Mouse (Mus musculus) urinary bladder, adult 2 months (tissue): ENCODE measurements at regions not wholly inside any gene's neighbourhood (a gene's known extent, or its start where the extent isn't known, plus 50 kb on each side); places are given as distances from the start of the nearest gene placed in this dataset.
"Not testable (repeated sequence)": the region's sequence is repeated elsewhere in the genome, so short reads cannot be mapped to it uniquely, and the experiment has no call there.

Experiments used
- DNase-seq: peaks from one replicate; pipeline ENCODE4 v3.0.0; 2022; ENCODE audit warnings: low spot score

- no peak for DNase-seq
Observed at GRCm38 (mm10) chr6:103809986-103810341, 299.6 kb downstream of the Chl1 start.

- no peak for DNase-seq
Observed at GRCm38 (mm10) chr6:103810342-103811001, 300.1 kb downstream of the Chl1 start.

GRCm38 (mm10) chr6:103816396-103816795, 306.0 kb downstream of the Chl1 start:
- not testable (repeated sequence) for DNase-seq

DNA sequence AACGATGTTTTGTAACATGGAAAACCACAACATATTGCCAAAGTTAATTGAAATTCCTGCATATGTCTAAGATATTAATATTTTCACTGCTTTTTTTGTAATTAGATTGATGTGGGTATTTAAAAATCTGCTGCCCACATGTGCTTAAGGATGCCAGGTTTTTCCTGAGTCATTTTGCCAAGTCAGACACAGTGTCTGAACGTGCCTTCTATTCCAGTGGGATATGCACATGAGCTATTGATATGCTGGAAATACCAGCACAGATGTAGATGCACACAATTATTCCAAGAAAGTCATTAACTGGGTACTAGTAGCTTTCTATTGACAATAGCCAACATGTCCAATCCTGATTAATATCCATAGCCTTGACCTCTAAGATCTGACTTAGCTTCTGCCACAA, 315.7 kb downstream of the Chl1 start:
- no peak for DNase-seq

DNA sequence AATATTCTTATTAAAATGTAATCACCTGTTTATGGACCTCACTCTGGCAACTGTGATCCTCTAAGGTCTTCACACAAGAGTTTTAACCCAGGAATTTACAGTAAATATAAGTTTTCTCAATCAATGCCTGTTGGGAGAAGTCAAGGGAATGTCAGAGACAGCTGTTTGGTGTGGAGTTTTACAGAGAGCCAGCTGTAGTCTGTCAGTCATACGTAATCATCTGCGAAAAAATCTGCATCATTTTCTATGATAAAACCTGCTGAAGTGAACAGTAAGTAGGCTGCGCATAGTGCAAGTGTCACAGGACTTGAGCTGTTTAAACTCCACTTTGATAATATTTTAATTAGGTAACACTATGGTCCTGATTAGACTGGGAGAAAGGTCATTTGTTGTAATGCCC, 317.2 kb downstream of the Chl1 start:
- no peak for DNase-seq

GRCm38 (mm10) chr6:103828866-103829265, 318.5 kb downstream of the Chl1 start:
- no peak for DNase-seq

DNA sequence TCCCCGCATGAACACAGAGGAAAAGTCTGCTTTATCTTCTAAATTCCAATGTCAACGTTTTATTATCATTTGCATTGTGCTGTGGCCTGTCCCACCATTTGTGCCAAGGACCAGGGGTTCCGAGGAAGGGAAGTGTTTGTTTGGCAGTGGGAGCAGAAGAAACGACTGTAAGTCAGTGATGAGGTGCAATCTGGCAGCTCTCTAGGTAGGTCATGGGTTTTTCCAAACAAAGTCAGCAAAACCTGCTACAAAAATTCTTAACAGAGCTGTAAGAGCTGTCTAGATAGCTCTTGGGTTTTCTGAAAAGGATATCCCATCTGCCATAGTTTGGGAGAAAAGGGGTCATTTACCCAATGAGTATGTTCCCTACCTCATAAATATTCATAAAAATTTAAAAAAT, 321.9 kb downstream of the Chl1 start:
- no peak for DNase-seq

- no peak for DNase-seq
Observed at GRCm38 (mm10) chr6:103832808-103833207, 322.4 kb downstream of the Chl1 start.

- DNase-seq = no peak
Observed at GRCm38 (mm10) chr6:103833501-103834132, 323.2 kb downstream of the Chl1 start.

DNA sequence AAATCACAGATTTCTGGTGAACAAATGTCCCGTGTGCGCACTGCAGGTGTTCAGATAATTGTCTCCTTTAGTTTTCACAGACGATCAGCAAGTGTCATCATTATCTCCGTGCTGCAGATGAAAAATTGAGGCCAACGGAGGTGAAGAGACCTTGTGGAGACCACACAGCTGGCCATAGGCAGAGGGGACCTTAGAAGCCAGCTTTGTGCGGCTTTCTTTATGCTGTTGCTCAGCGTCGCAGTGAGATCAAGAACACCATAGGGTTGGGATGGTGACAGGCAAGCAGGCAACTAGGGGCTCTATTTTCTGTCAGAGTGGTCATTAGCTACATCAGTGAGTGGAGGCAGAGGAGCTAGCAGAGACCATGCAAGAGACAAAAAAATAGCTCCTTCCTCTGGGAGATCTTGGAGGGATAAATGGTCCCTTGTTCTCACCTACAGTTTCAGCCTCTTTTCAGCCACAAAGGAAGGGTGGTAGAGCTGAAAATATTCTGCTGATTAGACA, 324.4 kb downstream of the Chl1 start:
- no peak for DNase-seq

- no peak for DNase-seq
Observed at GRCm38 (mm10) chr6:103859787-103860186, 349.4 kb downstream of the Chl1 start.

GRCm38 (mm10) chr6:103893455-103893854, 383.1 kb downstream of the Chl1 start:
- DNase-seq = no peak

DNA sequence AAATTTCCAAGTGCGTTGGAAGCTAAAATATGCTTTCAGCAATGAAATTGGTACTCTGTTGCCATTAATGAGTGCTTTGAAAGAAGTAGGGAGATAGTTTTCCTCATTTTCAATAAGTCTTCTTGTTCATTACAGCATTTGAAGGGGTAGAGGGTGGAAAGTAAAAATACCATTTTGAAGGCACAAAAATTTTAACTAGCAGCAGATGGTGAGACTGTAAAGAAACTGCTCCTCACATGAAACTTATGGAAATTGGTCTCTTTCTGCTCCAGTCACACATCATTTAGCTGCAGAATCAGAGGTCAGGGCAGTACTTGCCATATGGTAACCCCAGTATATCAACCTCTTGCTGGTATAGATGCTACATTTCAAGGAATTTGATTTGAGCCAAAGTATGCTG, 414.1 kb downstream of the Chl1 start:
- DNase-seq = no peak

DNA sequence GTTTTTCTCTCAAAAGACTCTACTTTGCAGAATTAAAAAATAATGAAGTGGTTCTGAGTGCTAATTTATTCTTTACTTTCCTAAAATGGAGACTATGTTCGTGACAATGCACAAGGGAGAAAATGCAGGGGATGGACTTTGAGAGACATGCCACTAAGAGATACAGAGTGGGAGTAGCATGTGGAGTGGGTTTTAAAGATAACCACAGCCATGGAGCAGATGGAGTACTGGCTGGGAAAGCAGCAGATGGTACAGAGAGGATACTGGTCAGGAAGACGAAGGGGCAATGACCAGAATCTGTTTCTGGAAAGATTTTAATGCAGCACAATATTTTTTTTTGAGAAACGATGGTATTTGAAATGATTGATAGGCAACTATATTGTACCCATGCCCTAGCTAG, 416.7 kb downstream of the Chl1 start:
- no peak for DNase-seq

DNA sequence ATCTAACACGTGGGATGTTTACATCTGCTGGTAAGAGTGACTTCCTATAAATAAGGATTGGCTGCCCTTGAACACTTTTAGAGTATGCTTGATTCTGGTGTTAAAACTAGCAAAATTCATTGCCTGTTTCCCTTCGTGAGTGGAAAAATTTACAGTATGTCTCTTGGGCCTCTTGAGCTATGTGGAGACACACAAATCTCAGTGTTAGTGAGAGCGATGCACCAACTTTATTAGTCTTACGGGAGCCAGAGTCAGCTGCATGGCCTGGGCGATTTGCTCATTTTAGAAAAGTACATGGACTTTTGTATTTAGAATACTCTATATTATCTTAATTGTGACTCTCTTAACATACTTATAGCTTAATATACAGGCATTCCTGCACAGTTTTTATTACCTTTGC, 430.0 kb downstream of the Chl1 start:
- DNase-seq = no peak

DNA sequence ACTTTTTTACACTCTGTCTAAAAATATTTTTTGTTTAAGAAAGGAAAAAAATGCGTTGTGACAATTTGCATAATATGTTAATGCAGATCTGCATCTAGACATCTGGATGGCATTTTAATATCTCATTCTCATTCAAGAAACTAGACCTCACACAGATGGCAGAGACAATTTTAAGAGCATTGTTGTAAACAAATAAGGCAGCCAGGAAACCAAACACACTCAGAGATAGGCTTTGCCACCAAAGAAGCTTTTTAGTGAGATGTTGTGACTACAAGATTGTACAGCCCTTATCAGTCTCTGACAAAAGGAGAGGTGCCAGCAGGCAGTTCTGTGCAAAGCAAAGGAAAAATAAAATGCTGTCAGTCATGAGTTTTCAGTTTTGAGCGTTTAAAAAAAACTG, 434.0 kb downstream of the Chl1 start:
- DNase-seq = no peak

- DNase-seq = no peak
Observed at GRCm38 (mm10) chr6:103947474-103947873, 437.1 kb downstream of the Chl1 start.

GRCm38 (mm10) chr6:103953134-103953771, 442.9 kb downstream of the Chl1 start:
- no peak for DNase-seq

DNA sequence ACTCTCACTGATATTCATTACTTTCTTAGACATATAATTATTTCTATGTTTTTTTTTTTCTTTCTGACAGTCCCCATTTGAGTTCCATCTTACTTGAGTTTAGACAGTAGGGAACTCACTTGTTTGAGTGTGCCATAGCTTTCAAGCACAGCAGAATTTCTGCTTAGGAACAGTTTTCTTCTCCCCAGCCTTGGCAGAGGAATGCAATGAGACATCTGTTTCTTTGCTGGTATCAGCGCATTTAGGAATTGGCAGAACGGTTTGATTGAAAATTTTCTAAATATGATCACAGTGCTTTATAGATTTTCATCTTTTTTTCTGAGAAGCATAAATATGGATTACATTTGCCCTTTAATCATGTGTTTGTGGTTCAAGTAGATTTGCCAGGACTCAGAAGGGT, 448.6 kb downstream of the Chl1 start:
- no peak for DNase-seq

- DNase-seq = no peak
Observed at GRCm38 (mm10) chr6:103967811-103968420, 457.5 kb downstream of the Chl1 start.

GRCm38 (mm10) chr6:103999186-103999585, 488.8 kb downstream of the Chl1 start:
- no peak for DNase-seq

DNA sequence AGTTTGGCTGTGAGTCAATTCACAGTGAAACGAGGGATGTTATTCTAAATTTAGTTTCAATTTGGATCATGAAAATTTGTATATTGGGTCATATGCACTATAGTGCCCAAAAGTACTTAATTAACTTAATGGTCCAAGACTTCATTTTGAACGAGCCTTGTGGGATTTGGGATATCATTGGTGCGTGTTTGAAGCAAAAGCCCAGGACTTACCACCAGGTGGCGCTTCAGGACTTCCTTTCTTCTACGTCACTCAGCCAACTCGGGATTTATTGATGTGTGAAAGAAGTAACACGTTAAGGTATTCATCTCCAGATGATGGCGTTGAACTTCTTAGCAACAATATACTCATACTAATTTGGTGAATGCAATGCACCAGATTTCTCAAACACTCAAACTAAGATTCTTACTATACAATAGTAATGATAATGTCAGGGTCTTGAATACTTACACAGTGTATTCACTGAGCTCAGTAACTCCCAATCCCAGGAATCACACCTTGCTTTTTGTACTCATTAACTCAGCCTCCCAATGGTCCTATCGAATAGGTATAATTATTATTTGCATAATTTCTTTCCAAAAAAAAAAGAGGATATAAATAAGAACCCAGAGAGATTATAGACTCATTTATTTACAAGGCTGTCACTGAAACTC, 464.0 kb upstream of the Cntn6 start:
- DNase-seq = peak; percentile 24
